Comparison of ENCODE assay signal across 9 mouse cellular contexts in genomic region chr10:85678635-85679034, GRCm38 (mm10).
DNase-seq lines count a peak whose midpoint lies in the region; ATAC-seq and TF ChIP-seq lines count a peak whose summit lies in the region.
"Had no signal": no experiment of that assay in that cellular context is flagged by ENCODE, and none has a peak within 500 bp of the region (broad histone marks: within the 10 kb centered on the region; RNA-seq: fewer than 3 reads in every experiment).

No protein-coding gene starts in this region.

- WGBS in heart, postnatal 0 days = 23% methylated on average over 4 of the region's 4 CpGs
- 27% methylated on average over 4 of the region's 4 CpGs for WGBS in forebrain, embryonic 13.5 days

- H3K27me3 ChIP-seq in heart, postnatal 0 days (ENCODE audit: control insufficient read depth, insufficient read depth, low read length) = no peaks in the 10 kb centered on the region
- no peaks in the 10 kb centered on the region for H3K27me3 ChIP-seq in forebrain, embryonic 13.5 days
- H3K27me3 ChIP-seq: liver, embryonic 13.5 days had no signal

- peak; percentile 50 for DNase-seq in heart, postnatal 0 days (ENCODE audit: low spot score)
- no peak for DNase-seq in heart, adult 9 months (ENCODE audit: low spot score in 2 of 2)
- DNase-seq in B cell, adult 2 months = peak; percentile 16 to 21
- DNase-seq in brain, embryonic 14.5 days (ENCODE audit: low read depth) = peak; percentile 69
- peak; percentile 48 for DNase-seq in layer of hippocampus, adult 9-10 months (ENCODE audit: low spot score)
- DNase-seq: liver, embryonic 13.5 days had no signal

- no peaks in the 10 kb centered on the region for H3K36me3 ChIP-seq in heart, postnatal 0 days (replicated peaks; ENCODE audit: control insufficient read depth, insufficient read depth, low read length)
- no peaks in the 10 kb centered on the region for H3K36me3 ChIP-seq in forebrain, embryonic 13.5 days (ENCODE audit: poor library complexity, severe bottlenecking)
- H3K36me3 ChIP-seq: liver, embryonic 13.5 days had no signal

- no peaks in the 10 kb centered on the region for H3K9me3 ChIP-seq in heart, postnatal 0 days (replicated peaks; ENCODE audit: control insufficient read depth, low read length)
- H3K9me3 ChIP-seq in forebrain, embryonic 13.5 days (replicated peaks) = no peaks in the 10 kb centered on the region
- H3K9me3 ChIP-seq: liver, embryonic 13.5 days had no signal

- H3K4me2 ChIP-seq in heart, postnatal 0 days (ENCODE audit: low read depth, low read length) = no peak overlapping the region
- no peak overlapping the region for H3K4me2 ChIP-seq in forebrain, embryonic 13.5 days
- H3K4me2 ChIP-seq: liver, embryonic 13.5 days had no signal

- no peak for TF ChIP-seq POLR2A in brain, embryonic 14.5 days (IDR thresholded peaks at IDR 0.05; ENCODE audit: borderline replicate concordance, extremely low read depth, insufficient read depth, insufficient read length, poor library complexity, severe bottlenecking)

- no peak overlapping the region for H3K27ac ChIP-seq in heart, postnatal 0 days (ENCODE audit: low read depth)
- no peak overlapping the region for H3K27ac ChIP-seq in forebrain, embryonic 13.5 days
- H3K27ac ChIP-seq: liver, embryonic 13.5 days had no signal

- TF ChIP-seq EP300 in heart, postnatal 0 days (IDR thresholded peaks at IDR 0.05; ENCODE audit: low read depth) = no peak

- H3K4me3 ChIP-seq in heart, postnatal 0 days (ENCODE audit: low read depth, low read length) = no peak overlapping the region
- H3K4me3 ChIP-seq in forebrain, embryonic 13.5 days = no peak overlapping the region
- H3K4me3 ChIP-seq: liver, embryonic 13.5 days had no signal

- peak; percentile 63 for TF ChIP-seq CTCF in heart, postnatal 0 days (IDR thresholded peaks at IDR 0.05; ENCODE audit: low read depth)
- TF ChIP-seq CTCF in brain, embryonic 14.5 days (IDR thresholded peaks at IDR 0.05; ENCODE audit: borderline replicate concordance, extremely low read depth, insufficient read depth, insufficient read length) = peak; percentile 62; the same call in 1 of the 2 replicates

- H3K4me1 ChIP-seq in heart, postnatal 0 days (ENCODE audit: control insufficient read depth, insufficient read depth) = no peaks in the 10 kb centered on the region
- H3K4me1 ChIP-seq in forebrain, embryonic 13.5 days = no peaks in the 10 kb centered on the region
- H3K4me1 ChIP-seq: liver, embryonic 13.5 days had no signal

- H3K9ac ChIP-seq in heart, postnatal 0 days (replicated peaks; ENCODE audit: low read depth, low read length) = no peak overlapping the region
- no peak overlapping the region for H3K9ac ChIP-seq in forebrain, embryonic 13.5 days
- H3K9ac ChIP-seq: liver, embryonic 13.5 days had no signal

- ATAC-seq in heart, postnatal 0 days (ENCODE audit: insufficient read depth, low read depth) = no peak
- ATAC-seq in forebrain, embryonic 13.5 days = 0 out of 2 replicates have a peak, but pooled peaks have one; percentile 19
- ATAC-seq in megakaryocyte, adult 5-6 weeks (ENCODE audit: poor library complexity, severe bottlenecking) = peak; percentile 80
- no peak for ATAC-seq in erythroblast, adult 5-6 weeks (replicated peaks; ENCODE audit: low FRiP score, poor library complexity, severe bottlenecking)

Comparison
In these comparisons a context has a peak if more than half of its experiments do, and no peak if none do; other contexts are left out.
1. DNase-seq: peak in heart, postnatal 0 days (single experiment), B cell, adult 2 months (2 of 2), brain, embryonic 14.5 days (single experiment) and layer of hippocampus, adult 9-10 months (single experiment); none in heart, adult 9 months (0 of 2).
2. ATAC-seq: peak in forebrain, embryonic 13.5 days (single experiment) and megakaryocyte, adult 5-6 weeks (single experiment); none in heart, postnatal 0 days (single experiment) and erythroblast, adult 5-6 weeks (single experiment).